Mouse (Mus musculus): ENCODE data around the gene Pigu.

- TF ChIP-seq TAL1 (IDR thresholded peaks at IDR 0.05; ENCODE audit: low read length), result no peak
- TF ChIP-seq GATA1 (IDR thresholded peaks at IDR 0.05; ENCODE audit: low read length), result no peak
Measured at GRCm38 (mm10) chr2:155388573-155388972, 31.3 kb upstream of the Pigu start.

Measured in erythroblast, embryonic 14.5 days (primary cell).